Mouse (Mus musculus) gastrocnemius, postnatal 10 days (tissue): ENCODE measurements around the gene Cldn34b3. TPM values are rescaled to one million over a fixed set of nuclear protein-coding genes. Genes with fewer than 3 reads are reported as not detected.
"Not testable (repeated sequence)": the region's sequence is repeated elsewhere in the genome, so short reads cannot be mapped to it uniquely, and the experiment has no call there.

Experiments
- DNase-seq: peaks from one replicate; pipeline ENCODE4 v3.0.0; 2021; ENCODE audit warnings: mixed read lengths
- long read RNA-seq, 2 experiments: library from polyadenylated mRNA; stranded (forward); transcript quantifications; one replicate each; pipeline ENCODE4 v2.0.0; 2021
- total RNA-seq, 2 experiments: library from RNA; stranded (reverse); gene quantifications; 2 replicates each; pipeline ENCODE4 v1.2.3; 2021

Gene Cldn34b3
- total RNA-seq, result not detected
- long read RNA-seq, experiment 1, result 0 reads
- long read RNA-seq, experiment 2, result 0 reads

- DNase-seq, result not testable (repeated sequence)
Observed at GRCm38 (mm10) chrX:76264004-76264403, at the start of gene Cldn34b3. Cldn34b3 (plus strand) TSS chrX:76264304.

Other genes starting within 250 kb of the Cldn34b3 start
- not detected for gene Cldn34b4, start 129.0 kb downstream of the Cldn34b3 start, total RNA-seq